Mouse (Mus musculus) ES-E14 (cell line): ENCODE results near the gene Olfr845.

Experiments used
- CHD2 ChIP-seq: IDR thresholded peaks from 2 replicates; pipeline ENCODE4 v1.6.1; 2014; ENCODE audit warnings: mild to moderate bottlenecking, low read depth, low read length, inconsistent platforms
- ZC3H11A ChIP-seq: IDR thresholded peaks from 2 replicates; pipeline ENCODE4 v1.6.1; 2012; ENCODE audit warnings: low read depth, mild to moderate bottlenecking, inconsistent platforms, low read length, borderline replicate concordance
- ZNF384 ChIP-seq: IDR thresholded peaks from 2 replicates; pipeline ENCODE4 v1.6.1; 2012; ENCODE audit warnings: low read depth, low read length, inconsistent platforms

DNA sequence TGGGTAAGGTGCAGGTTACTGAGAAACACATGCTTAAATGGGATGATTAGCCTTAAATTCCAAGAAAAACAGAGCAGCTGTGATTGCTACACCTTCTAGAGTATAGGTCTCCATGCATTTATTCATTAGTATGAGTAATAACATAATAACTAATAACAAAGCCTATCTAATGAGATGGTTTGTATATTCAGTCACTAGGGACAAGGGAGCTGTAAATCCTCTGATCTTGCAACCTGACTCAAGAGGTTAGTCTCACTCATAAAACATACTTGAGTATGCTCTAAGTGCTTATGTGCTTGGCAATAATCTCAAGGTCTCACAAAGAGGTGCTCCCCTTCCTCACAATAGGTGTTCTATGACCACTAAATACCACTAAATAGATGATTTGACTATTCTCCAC, 20.2 kb upstream of the Olfr845 start, which contains the start of gene Olfr844:
- no peak for TF ChIP-seq ZNF384
- no peak for TF ChIP-seq ZC3H11A
- no peak for TF ChIP-seq CHD2
